Mouse (Mus musculus): ENCODE results near the gene Ccdc42.

Gene Ccdc42

GRCm38 (mm10) chr11:68589055-68589809, 2.4 kb downstream of the Ccdc42 start:
- DNase-seq = peak; percentile 74

- no peak for DNase-seq
Measured at GRCm38 (mm10) chr11:68591708-68592107, 4.9 kb downstream of the Ccdc42 start.

- no peak for DNase-seq
Measured at GRCm38 (mm10) chr11:68593247-68593646, 6.4 kb downstream of the Ccdc42 start.

GRCm38 (mm10) chr11:68597912-68598311, 11.1 kb downstream of the Ccdc42 start:
- no peak for DNase-seq

- DNase-seq = no peak
Measured at GRCm38 (mm10) chr11:68600551-68601021, 13.8 kb downstream of the Ccdc42 start.

DNA sequence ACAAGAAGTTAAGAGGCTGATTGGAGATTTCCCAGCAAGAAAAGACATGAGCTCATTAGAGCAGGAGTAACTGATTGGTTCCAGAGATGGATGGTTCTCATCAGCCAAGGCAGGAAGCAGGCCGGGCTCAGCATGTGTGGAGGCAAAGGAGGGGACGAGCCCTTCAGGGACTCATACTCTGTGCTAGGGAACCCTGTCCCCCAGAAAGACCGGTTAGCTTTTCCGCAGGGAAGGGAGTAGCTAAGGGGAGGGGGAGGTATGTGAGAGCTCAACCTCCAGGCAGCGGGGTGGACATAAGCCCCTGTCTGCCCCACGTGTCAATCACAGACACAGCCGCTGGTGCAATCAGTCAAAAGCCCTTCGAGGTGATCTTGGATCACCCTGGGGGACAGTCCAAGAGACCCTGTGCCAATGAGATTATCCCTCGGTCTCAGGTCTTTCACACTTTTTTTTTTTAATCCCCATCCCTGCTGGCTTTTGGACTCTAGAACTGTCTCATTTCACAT, 14.7 kb downstream of the Ccdc42 start:
- DNase-seq = no peak

- DNase-seq = no peak
Measured at GRCm38 (mm10) chr11:68602200-68602931, 15.5 kb downstream of the Ccdc42 start.

DNA sequence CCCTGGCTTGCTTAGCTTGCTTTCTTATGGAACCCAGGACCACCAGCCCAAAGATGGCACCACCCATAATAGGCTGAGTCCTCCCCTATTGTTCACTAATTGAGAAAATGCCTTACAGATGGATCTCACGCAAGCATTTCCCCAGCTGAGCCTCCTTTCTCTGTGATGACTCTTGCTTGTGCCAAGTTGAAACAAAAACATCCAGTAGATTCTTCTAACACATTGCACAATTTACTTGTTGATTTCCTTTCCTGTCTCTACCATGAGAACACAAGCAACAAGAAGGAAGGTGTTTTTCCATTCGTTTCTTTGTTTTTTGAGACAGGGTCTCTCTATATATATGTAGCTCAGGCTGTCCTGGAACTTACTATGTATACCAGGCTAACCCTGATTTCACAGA, 20.2 kb downstream of the Ccdc42 start:
- DNase-seq = no peak

DNA sequence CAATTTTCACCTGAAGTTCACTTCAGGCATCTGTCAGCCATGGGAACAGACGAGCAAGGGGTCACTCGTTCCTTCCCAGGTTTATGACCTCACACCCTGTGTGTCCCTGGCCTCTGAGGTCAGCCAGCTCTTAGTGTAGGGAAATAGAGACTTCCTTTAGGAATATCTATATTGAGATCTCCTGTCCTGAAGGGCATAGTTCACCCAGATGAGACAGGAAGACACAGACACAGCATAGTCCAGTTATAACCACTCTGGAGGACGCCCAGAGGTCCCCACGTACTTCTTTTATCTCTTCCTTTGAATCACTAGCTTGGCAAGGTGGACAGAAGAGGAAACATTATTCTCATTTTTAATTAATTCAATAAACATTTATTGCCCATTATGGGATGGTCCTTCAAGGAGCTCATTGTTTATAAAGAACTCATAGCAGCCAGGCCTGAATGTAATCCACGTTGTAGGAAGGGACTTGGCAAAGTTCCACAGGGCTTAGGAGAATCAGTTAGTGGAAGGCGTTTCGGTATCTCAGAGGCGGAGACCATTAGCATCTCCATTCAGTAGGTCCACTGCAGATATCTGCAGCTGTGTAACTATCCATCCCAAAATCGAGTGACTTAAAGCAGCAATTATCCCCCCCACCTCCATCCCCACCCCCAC, 23.2 kb downstream of the Ccdc42 start:
- DNase-seq = no peak

GRCm38 (mm10) chr11:68610567-68610947, 23.7 kb downstream of the Ccdc42 start:
- DNase-seq = no peak

GRCm38 (mm10) chr11:68613071-68613711, 26.4 kb downstream of the Ccdc42 start:
- DNase-seq = no peak

DNA sequence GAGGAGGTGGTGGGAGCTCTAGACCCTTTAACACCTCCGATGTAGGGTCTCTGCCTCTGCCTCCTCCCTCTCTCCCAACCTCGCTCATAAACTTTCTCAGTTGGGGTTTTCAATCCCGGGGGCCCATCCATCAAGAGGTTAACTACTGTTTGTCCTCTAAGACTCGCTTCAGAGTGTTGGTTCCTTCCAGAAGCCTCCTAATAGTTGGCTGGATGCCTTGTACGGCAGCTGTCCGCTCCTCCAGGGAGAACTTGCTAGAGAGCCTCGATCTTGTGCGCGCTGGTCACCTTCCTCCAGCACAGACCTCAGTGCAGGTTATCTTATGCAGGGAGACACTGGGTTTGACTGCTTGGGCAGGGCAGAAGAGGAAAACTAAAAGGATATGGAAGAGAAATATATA, 35.9 kb downstream of the Ccdc42 start:
- peak; percentile 18 for DNase-seq

GRCm38 (mm10) chr11:68623225-68623870, 36.5 kb downstream of the Ccdc42 start:
- peak; percentile 77 for DNase-seq

DNA sequence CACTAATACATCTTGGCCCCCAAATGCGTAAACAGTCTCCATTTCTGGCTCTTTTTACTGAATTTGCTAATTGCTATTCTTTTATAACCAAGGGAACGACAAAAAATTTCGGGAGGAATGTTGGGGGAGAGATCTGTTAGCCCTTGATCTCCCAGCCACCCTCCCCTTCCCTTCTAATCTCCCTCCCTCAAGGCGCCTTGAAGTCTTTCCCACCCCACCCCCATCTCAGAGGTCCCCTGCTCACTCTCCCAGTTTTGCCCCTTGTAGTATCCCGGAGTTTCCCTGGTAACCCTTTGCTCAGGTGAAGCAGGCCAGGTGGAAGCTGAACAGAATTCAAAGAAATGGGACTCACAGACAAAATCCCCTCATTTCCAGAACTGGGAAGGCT, 37.0 kb downstream of the Ccdc42 start:
- no peak for DNase-seq

GRCm38 (mm10) chr11:68631611-68632316, 44.9 kb downstream of the Ccdc42 start:
- no peak for DNase-seq

- DNase-seq = peak; percentile 55
Measured at GRCm38 (mm10) chr11:68637861-68638615, 51.2 kb downstream of the Ccdc42 start.

GRCm38 (mm10) chr11:68641361-68641760, 54.5 kb downstream of the Ccdc42 start:
- DNase-seq = no peak

- no peak for DNase-seq
Measured at GRCm38 (mm10) chr11:68644781-68645180, 58.0 kb downstream of the Ccdc42 start.

Data from cerebellum, adult 9-11 months (tissue).